Comparison of ENCODE assay signal across 18 mouse cellular contexts in genomic region chr15:62793569-62793968, GRCm38 (mm10).
"Had no signal": no experiment of that assay in that cellular context is flagged by ENCODE, and none has a peak within 500 bp of the region (broad histone marks: within the 10 kb centered on the region; RNA-seq: fewer than 3 reads in every experiment).

No protein-coding gene starts in this region.

- ATAC-seq: midbrain, embryonic 13.5 days; midbrain, embryonic 15.5 days had no signal

- H3K27me3 ChIP-seq: megakaryocyte, embryonic 14.5 days; midbrain, embryonic 13.5 days; midbrain, embryonic 15.5 days; neural tube, embryonic 13.5 days; neural tube, embryonic 15.5 days had no signal

- H3K9ac ChIP-seq: liver, embryonic 14.5 days; lung, embryonic 14.5 days; midbrain, embryonic 13.5 days; midbrain, embryonic 15.5 days; neural tube, embryonic 13.5 days; neural tube, embryonic 15.5 days had no signal

- DNase-seq: lung, adult 18-20 months; lung, embryonic 14.5 days; lung, postnatal 14 days; lung, postnatal 36 days; retina, postnatal 1 day; right cerebral cortex, adult 18-20 months; right cerebral cortex, postnatal 25 days; right cerebral cortex, postnatal 4 days; spleen, adult 18-20 months; thymus, adult 18-20 months; thymus, postnatal 14 days had no signal

- H3K4me3 ChIP-seq: megakaryocyte, embryonic 14.5 days; midbrain, embryonic 13.5 days; midbrain, embryonic 15.5 days; neural tube, embryonic 13.5 days; neural tube, embryonic 15.5 days had no signal

- H3K36me3 ChIP-seq: midbrain, embryonic 13.5 days; midbrain, embryonic 15.5 days; neural tube, embryonic 13.5 days; neural tube, embryonic 15.5 days had no signal

- H3K27ac ChIP-seq: liver, embryonic 14.5 days; macrophage; midbrain, embryonic 13.5 days; midbrain, embryonic 15.5 days; neural tube, embryonic 13.5 days; neural tube, embryonic 15.5 days had no signal

- H3K4me1 ChIP-seq: megakaryocyte, embryonic 14.5 days; midbrain, embryonic 13.5 days; midbrain, embryonic 15.5 days; neural tube, embryonic 13.5 days; neural tube, embryonic 15.5 days had no signal
